Mouse (Mus musculus) embryonic stem cell, embryonic (primary cell): ENCODE measurements around the gene Hist1h2an.
"Not testable (repeated sequence)": the region's sequence is repeated elsewhere in the genome, so short reads cannot be mapped to it uniquely, and the experiment has no call there.

ENCODE experiments used
- CTCF ChIA-PET, 4 experiments: fragments of 300-600 bp in 2 of 4; fragments of 350-600 bp in 2 of 4; sonication (Branson Sonifier 250); formaldehyde crosslinking; loops; one replicate each; lab custom pipeline; 2022; ENCODE audit warnings: inconsistent platforms in 2 of 4; lab: Charles Lee
- POLR2A ChIA-PET, 4 experiments: fragments of 300-600 bp in 2 of 4; fragments of 350-600 bp in 2 of 4; sonication (Branson Sonifier 250); formaldehyde crosslinking; loops; one replicate each; lab custom pipeline; 2022; ENCODE audit warnings: antibody characterized with exemption in 4 of 4, inconsistent platforms in 1 of 4; lab: Charles Lee

Hist1h2an gene

GRCm38 (mm10) chr13:21787760-21788593, 959 bp upstream of the Hist1h2an start:
- POLR2A ChIA-PET = interaction anchor here (0.5 to 22.5 kb wide), 82 partner anchors 7 to 1956 kb away, joined by 3 to 823 read pairs (median 7); partner anchors contain the start of genes Hist1h2ag (in 4 of the 4), Hist1h2ai (in 4 of the 4), Hist1h2ak (in 4 of the 4) and Hist1h2bj (in 4 of the 4)
- CTCF ChIA-PET = interaction anchor here in 2 of 4 experiments (0.6 to 1.5 kb wide), 2 partner anchors 44 to 255 kb away, joined by 3 to 4 read pairs; partner anchors contain the start of genes Hist1h2ag (in 1 of the 2) and Hist1h2bj (in 1 of the 2)

- CTCF ChIA-PET = interaction anchor here in 1 of 4 experiments (1.5 kb wide), 1 partner anchor 257 kb away, joined by 3 read pairs; the partner anchor contains the start of genes Hist1h2ag and Hist1h2bj
- POLR2A ChIA-PET = interaction anchor here (0.6 to 22.5 kb wide), 86 partner anchors 7 to 1977 kb away, joined by 3 to 823 read pairs (median 6); partner anchors contain the start of genes Hist1h2ai (in 4 of the 4), Hist1h2ak (in 4 of the 4), Hist1h2bl (in 4 of the 4) and Hist1h2bn (in 4 of the 4)
These were observed 674 bp downstream of the Hist1h2an start for GRCm38 (mm10) chr13:21786189-21786898.

GRCm38 (mm10) chr13:21784311-21784710, 2.7 kb downstream of the Hist1h2an start:
- ChIA-PET CTCF (interaction anchor here in 1 of 4 experiments (0.7 kb wide), 1 partner anchor 49 kb away, joined by 3 read pairs; no protein-coding TSS in a partner anchor), POLR2A (interaction anchor here in 3 of 4 experiments (0.6 to 22.5 kb wide), 32 partner anchors 9 to 1980 kb away, joined by 3 to 823 read pairs (median 4); partner anchors contain the start of genes Hist1h2ai (in 3 of the 3), Hist1h2ak (in 3 of the 3), Hist1h2bj (in 3 of the 3) and Hist1h2bl (in 3 of the 3))

GRCm38 (mm10) chr13:21783734-21784161, 3.3 kb downstream of the Hist1h2an start:
- CTCF ChIA-PET = no interaction called here

GRCm38 (mm10) chr13:21783255-21783617, 3.8 kb downstream of the Hist1h2an start, which contains the start of gene Hist1h3i:
Gene Hist1h3i (minus strand): TSS chr13:21783370.
- ChIA-PET POLR2A (interaction anchor here (0.8 to 22.5 kb wide), 39 partner anchors 8 to 1981 kb away, joined by 3 to 823 read pairs (median 6); partner anchors contain the start of genes Hist1h2ak (in 4 of the 4), Hist1h2bn (in 4 of the 4), Hist1h2ai (in 3 of the 4) and Hist1h2bl (in 3 of the 4)), CTCF (no interaction called here)

More at GRCm38 (mm10) chr13:21783734-21784161, 3.3 kb downstream of the Hist1h2an start:
- POLR2A ChIA-PET = interaction anchor here in 3 of 4 experiments (0.8 to 22.5 kb wide), 28 partner anchors 9 to 1980 kb away, joined by 3 to 823 read pairs (median 6); partner anchors contain the start of genes Hist1h2ai (in 3 of the 3), Hist1h2ak (in 3 of the 3), Hist1h2bj (in 3 of the 3) and Hist1h2bl (in 3 of the 3)

- POLR2A ChIA-PET = interaction anchor here (0.5 to 22.5 kb wide), 50 partner anchors 8 to 1979 kb away, joined by 3 to 823 read pairs (median 5); partner anchors contain the start of genes Hist1h2ak (in 4 of the 4), Hist1h2bn (in 4 of the 4), Hist1h2ai (in 3 of the 4) and Hist1h2bm (in 3 of the 4)
- CTCF ChIA-PET = interaction anchor here in 1 of 4 experiments (0.7 kb wide), 1 partner anchor 34 kb away, joined by 3 read pairs; no protein-coding TSS in a partner anchor
These were observed 4.4 kb downstream of the Hist1h2an start for GRCm38 (mm10) chr13:21782361-21783254.

GRCm38 (mm10) chr13:21781639-21782038, 5.4 kb downstream of the Hist1h2an start:
- ChIA-PET CTCF (no interaction called here), POLR2A (interaction anchor here (0.6 to 22.5 kb wide), 36 partner anchors 8 to 1799 kb away, joined by 3 to 823 read pairs (median 10); partner anchors contain the start of genes Hist1h2ak (in 4 of the 4), Hist1h2bn (in 4 of the 4), Hist1h2bm (in 3 of the 4) and Hist1h2ag (in 2 of the 4))

- CTCF ChIA-PET = interaction anchor here in 1 of 4 experiments (0.7 kb wide), 1 partner anchor 263 kb away, joined by 3 read pairs; no protein-coding TSS in a partner anchor
- POLR2A ChIA-PET = interaction anchor here (0.8 to 22.5 kb wide), 40 partner anchors 9 to 1981 kb away, joined by 3 to 823 read pairs (median 13); partner anchors contain the start of genes Hist1h2ai (in 4 of the 4), Hist1h2ak (in 4 of the 4), Hist1h2bn (in 4 of the 4) and Hist1h3h (in 4 of the 4)
These were observed 5.9 kb downstream of the Hist1h2an start for GRCm38 (mm10) chr13:21781021-21781555.

GRCm38 (mm10) chr13:21779767-21780731, 7.0 kb downstream of the Hist1h2an start, which contains the start of gene Hist1h1b:
Gene Hist1h1b (minus strand): TSS chr13:21780625.
- ChIA-PET CTCF (interaction anchor here in 1 of 4 experiments (0.7 kb wide), 1 partner anchor 264 kb away, joined by 3 read pairs; no protein-coding TSS in a partner anchor), POLR2A (interaction anchor here (0.6 to 22.5 kb wide), 81 partner anchors 7 to 1982 kb away, joined by 3 to 823 read pairs (median 5); partner anchors contain the start of genes Hist1h2ai (in 4 of the 4), Hist1h2ak (in 4 of the 4), Hist1h2bn (in 4 of the 4) and Hist1h3h (in 4 of the 4))

GRCm38 (mm10) chr13:21778814-21779766, 7.9 kb downstream of the Hist1h2an start:
- CTCF ChIA-PET = no interaction called here
- POLR2A ChIA-PET = interaction anchor here (0.6 to 22.5 kb wide), 68 partner anchors 8 to 1846 kb away, joined by 3 to 823 read pairs (median 5); partner anchors contain the start of genes Hist1h2ai (in 4 of the 4), Hist1h2ak (in 4 of the 4), Hist1h2an (in 4 of the 4) and Hist1h2bn (in 4 of the 4)

GRCm38 (mm10) chr13:21755707-21756106, 31.3 kb downstream of the Hist1h2an start:
- ChIA-PET POLR2A (interaction anchor here in 2 of 4 experiments (1.9 to 16.3 kb wide), 5 partner anchors 23 to 280 kb away, joined by 4 to 823 read pairs (median 530); partner anchors contain the start of genes Hist1h1b (in 2 of the 2), Hist1h2an (in 2 of the 2), Hist1h2bp (in 2 of the 2) and Hist1h3i (in 2 of the 2)), CTCF (no interaction called here)

- CTCF ChIA-PET = not testable (repeated sequence)
- POLR2A ChIA-PET = interaction anchor here (0.5 to 16.3 kb wide), 89 partner anchors 7 to 1994 kb away, joined by 3 to 823 read pairs (median 5); partner anchors contain the start of genes Hist1h1b (in 4 of the 4), Hist1h2ai (in 4 of the 4), Hist1h2an (in 4 of the 4) and Hist1h2bl (in 4 of the 4)
These were observed 32.6 kb downstream of the Hist1h2an start for GRCm38 (mm10) chr13:21754294-21755001.
